Mouse (Mus musculus): ENCODE measurements around the gene Gm11060.

Gm11060 gene

DNA sequence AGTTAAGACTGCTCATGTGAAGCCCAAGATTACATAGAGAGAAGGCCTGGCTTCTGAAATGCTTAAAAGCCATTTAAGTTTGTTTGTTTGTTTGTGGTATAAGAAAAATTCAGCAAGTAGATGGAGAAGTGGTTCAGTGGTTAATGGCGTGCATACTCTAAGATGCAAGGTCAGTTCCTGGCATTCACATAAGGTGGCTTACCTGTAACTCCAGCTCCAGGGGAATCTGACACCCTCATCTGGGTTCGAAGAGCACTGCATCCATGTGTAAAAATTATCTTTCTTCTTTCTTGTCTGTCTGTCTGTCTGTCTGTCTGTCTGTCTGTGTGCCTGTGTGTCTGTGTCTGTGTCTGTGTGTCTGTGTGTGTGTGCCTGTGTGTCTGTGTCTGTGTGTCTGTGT is at the start of gene Gm11060:
TSS of gene Gm11060 (plus strand) at position 301 of the 400 bp plus-strand sequence.
- no peak for DNase-seq (ENCODE audit: low spot score)

DNA sequence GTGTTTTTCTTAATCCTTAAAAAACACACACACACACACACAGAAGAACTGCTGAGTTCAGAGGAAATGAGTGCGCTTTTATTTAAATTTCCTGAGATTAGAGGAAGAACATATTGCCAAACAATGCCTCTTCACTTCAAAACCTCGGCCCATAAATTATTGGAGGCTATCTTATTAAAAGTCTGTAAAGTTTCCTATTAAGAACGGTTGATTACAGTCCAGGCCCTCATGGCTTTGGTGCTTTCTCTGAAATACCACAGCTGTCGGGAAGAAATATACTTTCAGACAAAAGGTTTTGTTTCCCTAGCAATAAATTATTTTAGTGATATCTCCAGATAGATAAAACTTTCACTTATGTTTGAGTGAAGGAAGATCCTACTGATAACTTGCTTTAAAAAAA is 48.7 kb upstream of the Gm11060 start:
- no peak for DNase-seq (ENCODE audit: low spot score)

GRCm38 (mm10) chr2:105048301-105048700 is 43.5 kb upstream of the Gm11060 start:
- no peak for DNase-seq (ENCODE audit: low spot score)

DNA sequence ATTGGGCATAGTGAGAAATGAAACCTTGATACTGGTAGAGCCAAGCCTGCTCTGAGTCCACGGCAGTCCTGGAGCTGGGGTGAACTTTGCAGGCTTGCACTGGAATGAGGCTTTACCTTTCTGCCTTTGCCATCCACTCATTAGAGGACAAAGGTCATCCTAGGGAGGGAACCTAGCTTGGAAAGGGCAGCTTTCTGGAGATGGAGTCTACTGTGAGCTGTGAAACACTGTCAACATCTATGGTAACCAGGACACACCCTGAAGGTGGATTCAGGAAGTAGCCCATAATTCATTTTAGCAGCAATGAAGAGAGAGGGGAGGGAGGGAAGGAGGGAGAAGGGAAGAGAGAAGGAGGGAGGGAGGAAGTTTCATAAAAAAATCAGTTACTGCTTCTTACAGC is 36.3 kb upstream of the Gm11060 start:
- DNase-seq (ENCODE audit: low spot score), result no peak

- no peak for DNase-seq (ENCODE audit: low spot score)
Measured at GRCm38 (mm10) chr2:105058577-105059116, 33.2 kb upstream of the Gm11060 start.

- no peak for DNase-seq (ENCODE audit: low spot score)
Measured at GRCm38 (mm10) chr2:105062741-105063372, 29.0 kb upstream of the Gm11060 start.

DNA sequence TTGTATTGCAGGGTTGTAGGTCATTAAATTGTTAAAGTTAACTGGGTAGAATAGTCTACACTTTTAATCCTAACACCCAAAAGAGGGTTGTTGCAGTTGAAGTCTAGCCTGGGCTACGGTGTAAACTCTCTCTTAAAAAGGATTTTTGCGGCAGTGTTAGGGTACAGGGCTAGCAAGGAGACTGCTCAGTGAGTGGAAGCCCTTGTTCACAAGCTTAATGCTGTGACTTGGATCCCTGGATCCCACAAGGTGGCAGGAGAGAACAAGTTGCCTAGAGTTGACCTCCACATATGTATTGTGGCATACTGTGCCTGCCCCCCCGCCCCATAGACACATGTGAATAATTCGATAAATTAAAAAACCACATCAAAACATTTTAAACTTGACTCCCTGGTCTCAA is 19.3 kb upstream of the Gm11060 start:
- no peak for DNase-seq (ENCODE audit: low spot score)

GRCm38 (mm10) chr2:105074196-105074595 is 17.6 kb upstream of the Gm11060 start:
- DNase-seq (ENCODE audit: low spot score), result no peak

GRCm38 (mm10) chr2:105075809-105076208 is 16.0 kb upstream of the Gm11060 start:
- DNase-seq (ENCODE audit: low spot score), result no peak

DNA sequence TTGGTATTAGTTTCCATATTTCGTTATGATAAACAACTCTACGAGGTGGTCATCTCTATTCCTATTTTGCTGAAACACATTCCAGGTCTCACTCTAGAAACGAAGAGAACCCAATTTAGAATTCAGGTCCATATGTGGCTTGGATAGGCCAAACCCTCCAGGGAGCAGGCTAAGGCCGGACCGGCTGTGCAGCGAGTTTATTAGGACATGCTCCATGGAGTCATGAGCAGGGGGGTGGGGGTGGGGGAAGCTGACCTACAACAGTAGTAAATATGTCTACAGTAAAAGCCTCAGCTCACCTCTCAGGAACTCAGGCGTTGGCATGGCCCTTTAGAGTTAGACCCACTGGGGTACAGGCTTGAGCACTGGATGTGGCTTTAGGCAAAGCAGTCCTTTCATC is 14.7 kb upstream of the Gm11060 start:
- DNase-seq (ENCODE audit: low spot score), result no peak

GRCm38 (mm10) chr2:105082256-105082790 is 9.5 kb upstream of the Gm11060 start:
- DNase-seq (ENCODE audit: low spot score), result no peak

DNA sequence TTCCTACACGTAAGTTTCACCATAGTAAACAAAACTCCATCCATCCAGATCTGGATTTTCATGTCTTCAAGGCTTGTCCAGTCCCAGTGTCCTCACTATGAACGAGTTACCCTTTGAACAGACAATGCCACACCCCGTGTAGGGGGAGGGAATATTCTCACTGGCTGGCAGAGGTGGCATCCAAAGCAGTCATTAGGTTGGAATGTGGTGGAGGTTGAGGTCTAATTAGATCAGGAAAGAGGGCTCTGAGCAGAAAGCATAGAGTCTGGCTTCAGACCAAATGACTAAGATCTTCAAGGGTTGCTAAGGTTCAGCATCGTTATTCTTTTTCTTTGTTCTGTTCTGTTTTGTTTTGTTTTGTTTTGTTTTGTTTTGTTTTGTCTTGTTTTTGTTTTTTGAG is 7.8 kb upstream of the Gm11060 start:
- no peak for DNase-seq (ENCODE audit: low spot score)

DNA sequence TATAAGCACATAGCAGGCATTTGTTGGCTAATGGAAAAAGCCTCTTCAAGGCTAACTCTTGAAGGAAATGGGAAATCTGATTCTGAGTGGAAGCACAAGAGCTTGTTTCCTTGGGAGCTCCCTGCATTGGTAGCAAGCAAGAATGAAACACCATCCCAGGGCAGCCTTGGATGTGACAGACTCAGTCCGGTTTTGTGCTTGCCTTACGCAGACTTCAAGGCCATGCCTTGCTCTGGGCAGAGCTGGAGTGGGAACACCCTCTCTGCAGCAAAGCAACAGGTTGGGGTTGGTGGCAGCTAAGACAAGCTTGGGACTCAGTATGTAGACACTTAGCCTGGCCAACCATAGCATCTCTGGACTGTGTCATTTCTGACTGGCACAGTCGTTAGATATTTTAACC is 5.7 kb upstream of the Gm11060 start:
- no peak for DNase-seq (ENCODE audit: low spot score)

GRCm38 (mm10) chr2:105088005-105088404 is 3.8 kb upstream of the Gm11060 start:
- no peak for DNase-seq (ENCODE audit: low spot score)

GRCm38 (mm10) chr2:105089083-105089482 is 2.7 kb upstream of the Gm11060 start:
- no peak for DNase-seq (ENCODE audit: low spot score)

DNA sequence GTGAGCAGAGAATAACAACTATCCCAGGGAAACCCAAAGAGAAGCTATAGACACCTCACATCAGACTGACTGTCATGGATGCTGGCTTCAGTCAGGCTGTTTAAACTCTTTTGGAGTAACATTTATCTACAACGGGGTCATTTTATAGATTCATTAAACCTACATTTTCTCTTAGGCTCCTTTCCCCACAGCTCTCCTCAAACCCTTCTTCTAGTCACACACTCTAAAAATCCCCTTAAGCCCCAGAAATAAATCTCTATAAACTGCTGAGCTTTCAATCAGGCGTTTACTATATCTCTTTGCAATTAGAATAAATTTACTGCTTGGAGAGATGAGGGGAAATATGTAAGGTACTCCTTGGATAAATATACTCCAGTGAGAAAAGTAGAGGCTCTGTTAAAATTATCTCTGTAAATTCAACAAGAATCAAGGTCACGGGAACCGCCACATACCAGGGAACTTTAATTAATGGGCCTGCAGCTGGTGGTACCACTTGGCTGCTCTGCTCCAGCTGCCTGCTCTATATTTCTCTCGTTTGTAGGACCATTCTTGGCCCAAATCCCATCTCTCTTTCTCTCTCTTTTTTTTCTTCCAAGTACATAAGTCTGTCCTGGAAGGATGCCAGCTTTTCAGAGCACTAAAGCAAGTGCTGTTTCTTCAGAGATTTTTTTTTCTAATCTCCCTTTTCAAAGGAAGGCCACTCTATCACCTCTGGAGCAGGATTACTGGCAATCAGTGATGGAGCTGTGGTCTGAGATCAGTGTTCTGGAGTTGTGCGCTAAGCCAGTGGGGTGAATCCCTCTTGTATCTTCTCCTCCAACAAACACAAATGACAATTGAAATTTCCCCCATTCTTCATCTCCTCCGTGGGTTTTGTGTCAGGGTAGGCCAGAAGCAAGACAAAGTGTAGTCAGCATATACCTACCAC is 2.0 kb upstream of the Gm11060 start:
- no peak for DNase-seq (ENCODE audit: low spot score)

DNA sequence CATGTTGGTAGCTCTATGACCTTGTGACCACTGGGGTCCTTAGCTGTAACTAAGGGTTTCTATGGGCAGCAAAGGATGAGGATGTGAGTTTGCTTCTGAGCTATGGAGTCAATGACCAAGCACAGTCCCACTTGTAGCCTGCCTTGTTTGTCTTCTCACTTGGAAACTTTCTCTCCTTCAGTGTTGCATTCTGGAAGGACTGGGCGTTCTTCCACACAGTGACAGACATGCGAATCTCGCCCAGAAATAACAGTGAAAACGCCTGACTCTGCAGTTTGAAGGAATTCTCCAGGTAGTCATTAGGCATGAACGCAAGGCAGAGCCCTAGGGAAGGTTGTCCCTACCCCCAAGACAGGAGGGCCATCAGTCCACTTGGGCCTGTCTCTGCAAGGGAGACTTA is 827 bp upstream of the Gm11060 start:
- DNase-seq (ENCODE audit: low spot score), result no peak

DNA sequence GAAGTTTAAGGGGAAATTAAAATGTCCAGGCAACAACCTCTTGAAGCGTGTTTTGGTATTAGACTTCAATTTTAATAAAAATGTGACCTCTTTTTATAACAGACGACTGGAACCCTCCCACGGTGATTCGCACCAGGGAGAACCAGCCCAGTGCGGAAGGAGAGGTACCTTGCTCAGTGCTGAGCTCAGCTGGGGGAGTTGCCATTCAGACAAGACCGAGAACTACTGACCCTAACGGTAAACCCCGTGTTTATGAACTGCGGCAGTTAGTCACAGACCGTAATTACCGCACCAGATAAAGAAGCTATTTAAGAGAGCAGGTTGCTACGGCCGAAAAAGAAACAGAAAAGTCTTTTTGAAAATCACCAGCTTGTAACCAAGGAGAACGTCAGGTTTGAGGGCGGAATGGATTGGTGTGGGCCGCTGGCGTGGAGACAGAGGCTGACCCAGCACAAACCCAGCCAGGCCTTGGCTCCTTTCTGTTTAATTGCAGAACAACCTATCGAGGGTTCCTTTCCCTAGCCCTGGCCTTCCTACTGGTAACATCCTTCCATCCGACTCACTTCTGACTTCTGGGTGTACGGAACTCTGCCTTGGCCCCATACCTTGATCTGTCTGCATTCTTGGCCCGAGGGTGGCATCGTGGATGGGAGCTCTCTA is 5.6 kb downstream of the Gm11060 start:
- DNase-seq (ENCODE audit: low spot score), result no peak

DNA sequence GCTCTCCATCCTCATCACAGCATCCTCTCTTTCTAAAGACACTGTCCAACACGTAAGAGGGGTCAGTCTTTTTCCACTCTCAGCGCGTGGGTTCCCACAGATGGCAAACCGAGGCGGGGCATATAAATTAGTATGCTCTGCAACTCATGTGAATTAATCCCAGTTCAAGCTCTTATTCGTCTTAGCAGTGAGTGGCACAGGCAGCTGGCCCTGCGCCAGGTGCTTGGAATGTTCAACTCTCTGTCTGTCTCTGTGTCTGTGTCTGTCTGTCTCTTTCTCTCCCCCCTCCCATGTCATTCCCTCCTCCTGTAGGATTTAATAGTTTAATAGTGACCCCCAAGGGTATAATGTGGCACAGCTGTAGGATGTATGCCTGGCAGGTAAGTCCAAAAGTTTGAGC is 7.6 kb downstream of the Gm11060 start:
- DNase-seq (ENCODE audit: low spot score), result no peak

DNA sequence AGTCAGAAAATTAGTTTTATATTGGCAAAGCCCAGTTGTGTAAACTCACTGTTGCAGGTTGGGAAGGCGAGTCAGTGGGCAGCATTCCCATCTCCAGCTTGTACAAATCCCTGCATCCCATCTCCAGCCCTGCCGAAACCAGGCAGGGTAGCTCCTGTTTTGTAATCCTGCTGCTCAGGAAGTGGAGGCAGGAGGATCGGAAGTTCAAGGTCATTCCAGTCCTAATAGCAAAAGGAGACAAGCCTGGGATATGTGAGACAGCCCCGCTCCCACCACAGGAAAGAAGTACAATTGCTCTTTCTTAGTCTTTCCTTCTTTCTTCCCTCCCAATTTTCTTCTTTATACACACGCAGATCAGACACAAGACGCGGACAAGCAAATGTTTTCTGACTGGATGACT is 8.7 kb downstream of the Gm11060 start:
- no peak for DNase-seq (ENCODE audit: low spot score)

- DNase-seq (ENCODE audit: low spot score), result peak; percentile 83
Measured at GRCm38 (mm10) chr2:105108703-105109158, 16.9 kb downstream of the Gm11060 start.

GRCm38 (mm10) chr2:105114074-105114473 is 22.3 kb downstream of the Gm11060 start:
- DNase-seq (ENCODE audit: low spot score), result no peak

Data from left cerebral cortex, adult 11 months (tissue).